8 mouse cellular contexts compared by ENCODE assay signal in genomic region chr11:115270148-115270861, GRCm38 (mm10). TPM values are rescaled to one million over a fixed set of nuclear protein-coding genes. Genes with fewer than 3 reads are reported as not detected.
DNase-seq lines count a peak whose midpoint lies in the region; ATAC-seq lines count a peak whose summit lies in the region.
"Had no signal": no experiment of that assay in that cellular context is flagged by ENCODE, and none has a peak within 500 bp of the region (broad histone marks: within the 10 kb centered on the region; RNA-seq: fewer than 3 reads in every experiment).

No protein-coding gene starts in this region.

- H3K36me3 ChIP-seq in forebrain, embryonic 14.5 days (ENCODE audit: control insufficient read depth, insufficient read depth, low read length): peaks cover 17% of the 10 kb centered on the region; the same call in 1 of the 2 replicates
- peaks cover 26% of the 10 kb centered on the region for H3K36me3 ChIP-seq in midbrain, embryonic 10.5 days

- H3K4me1 ChIP-seq in forebrain, embryonic 14.5 days (ENCODE audit: control insufficient read depth, insufficient read depth, low read length): peaks cover 4% of the 10 kb centered on the region; the same call in 1 of the 2 replicates
- H3K4me1 ChIP-seq in midbrain, embryonic 10.5 days: peaks cover 57% of the 10 kb centered on the region

- no peak overlapping the region for H3K4me3 ChIP-seq in forebrain, embryonic 14.5 days (ENCODE audit: low read depth, low read length)
- no peak overlapping the region for H3K4me3 ChIP-seq in midbrain, embryonic 10.5 days

- peak; percentile 86 for DNase-seq in NIH3T3 (ENCODE audit: low read depth)
- DNase-seq in cerebellum, adult 11 months: peak; percentile 91
- peak; percentile 88 for DNase-seq in forebrain, embryonic 14.5 days (ENCODE audit: low spot score)
- peak; percentile 89 for DNase-seq in heart, postnatal 4 days
- DNase-seq in left cerebral cortex, adult 11 months (ENCODE audit: low spot score): peak; percentile 76
- DNase-seq in midbrain, embryonic 10.5 days (ENCODE audit: low spot score): peak; percentile 84
- DNase-seq in spleen, adult 12 weeks (ENCODE audit: low spot score): peak; percentile 64

- peak; percentile 38 for ATAC-seq in forebrain, embryonic 14.5 days

- WGBS in forebrain, embryonic 14.5 days: 32% methylated on average over 18 of the region's 19 CpGs
- 35% methylated on average over 19 of the region's 19 CpGs for WGBS in midbrain, embryonic 10.5 days

- H3K27ac ChIP-seq in forebrain, embryonic 14.5 days (ENCODE audit: low read depth, low read length): no peak overlapping the region
- H3K27ac ChIP-seq in midbrain, embryonic 10.5 days (replicated peaks): no peak overlapping the region

- H3K4me2 ChIP-seq in forebrain, embryonic 14.5 days (ENCODE audit: low read length): no peak overlapping the region

- no peak overlapping the region for H3K9ac ChIP-seq in forebrain, embryonic 14.5 days (ENCODE audit: low read length)

- H3K9me3 ChIP-seq in forebrain, embryonic 14.5 days (replicated peaks; ENCODE audit: control insufficient read depth, low read length): no peaks in the 10 kb centered on the region
- no peaks in the 10 kb centered on the region for H3K9me3 ChIP-seq in midbrain, embryonic 10.5 days (replicated peaks)

- H3K27me3 ChIP-seq in forebrain, embryonic 14.5 days (replicated peaks; ENCODE audit: control insufficient read depth, insufficient read depth, low read length): peaks cover 35% of the 10 kb centered on the region
- H3K27me3 ChIP-seq in midbrain, embryonic 10.5 days (ENCODE audit: low read depth, poor library complexity, severe bottlenecking): peaks cover 57% of the 10 kb centered on the region

RNA-seq across cellular contexts. Expression of gene Grin2c, which starts 3.3 kb away (rescaled TPM):
- 0.12 and 0.14 TPM in 2 replicates for polyA plus RNA-seq in forebrain, embryonic 14.5 days (2014; fragmentation: Nextera tagmentation; extraction: Ambion mirVana)
- total RNA-seq in heart, postnatal 4 days (2021): under 1 TPM; 0.12 to 0.18 TPM
- polyA plus RNA-seq in midbrain, embryonic 10.5 days (2016; fragmentation: Nextera tagmentation; extraction: Ambion mirVana): 0.02 and 0.06 TPM in 2 replicates

RNA-seq across cellular contexts. Expression of gene Fdxr, which starts 6.5 kb away (rescaled TPM):
- polyA plus RNA-seq in forebrain, embryonic 14.5 days (2014; fragmentation: Nextera tagmentation; extraction: Ambion mirVana): 17.2 and 20.0 TPM in 2 replicates
- total RNA-seq in heart, postnatal 4 days (2021): 1 to 10 TPM; 7.5 to 9.5 TPM
- 16.7 and 19.8 TPM in 2 replicates for polyA plus RNA-seq in midbrain, embryonic 10.5 days (2016; fragmentation: Nextera tagmentation; extraction: Ambion mirVana)

RNA-seq across cellular contexts. Expression of gene Fads6, which starts 27.2 kb away (rescaled TPM):
- polyA plus RNA-seq in forebrain, embryonic 14.5 days (2014; fragmentation: Nextera tagmentation; extraction: Ambion mirVana): 0.24 and 0.40 TPM in 2 replicates
- 1 to 10 TPM in 1 of 2 experiments, under 1 TPM in 1; 0.86 to 1.4 TPM for total RNA-seq in heart, postnatal 4 days (2021)
- 0.22 and 0.37 TPM in 2 replicates for polyA plus RNA-seq in midbrain, embryonic 10.5 days (2016; fragmentation: Nextera tagmentation; extraction: Ambion mirVana)

RNA-seq across cellular contexts. Expression of gene Otop2, which starts 36.7 kb away (rescaled TPM):
- not detected in 2 replicates for polyA plus RNA-seq in forebrain, embryonic 14.5 days (2014; fragmentation: Nextera tagmentation; extraction: Ambion mirVana)
- total RNA-seq in heart, postnatal 4 days (2021): not detected
- polyA plus RNA-seq in midbrain, embryonic 10.5 days (2016; fragmentation: Nextera tagmentation; extraction: Ambion mirVana): not detected in 2 replicates
- polyA plus RNA-seq: liver, embryonic 16.5 days had no signal

RNA-seq across cellular contexts. Expression of gene Ush1g, which starts 51.5 kb away (rescaled TPM):
- polyA plus RNA-seq in forebrain, embryonic 14.5 days (2014; fragmentation: Nextera tagmentation; extraction: Ambion mirVana): not detected in 2 replicates
- under 1 TPM; 0.09 to 0.12 TPM for total RNA-seq in heart, postnatal 4 days (2021)
- not detected in 2 replicates for polyA plus RNA-seq in midbrain, embryonic 10.5 days (2016; fragmentation: Nextera tagmentation; extraction: Ambion mirVana)
